Mouse (Mus musculus) embryonic facial prominence, embryonic 12.5 days (tissue): ENCODE measurements around the gene Rfc4. TPM values are rescaled to one million over a fixed set of nuclear protein-coding genes. Genes with fewer than 3 reads are reported as not detected.

ENCODE experiments used
- ATAC-seq: fragments of 200-750 bp; cut with Nextera tagmentation; 2 replicates; pipeline ENCODE4 v1.8.0; 2017; ENCODE audit not compliant: insufficient number of reproducible peaks, insufficient read depth, low FRiP score, low TSS enrichment
- H3K27ac ChIP-seq: fragments of 300-500 bp; sonication (generic); 2 replicates; pipeline ENCODE4 v1.5.1; 2016; ENCODE audit warnings: mild to moderate bottlenecking
- H3K27me3 ChIP-seq: fragments of 300-500 bp; sonication (generic); 2 replicates; pipeline ENCODE4 v1.6.1; 2016; ENCODE audit warnings: mild to moderate bottlenecking, moderate library complexity
- H3K36me3 ChIP-seq: fragments of 300-500 bp; sonication (generic); 2 replicates; pipeline ENCODE4 v1.6.1; 2016; ENCODE audit warnings: mild to moderate bottlenecking
- H3K4me1 ChIP-seq: fragments of 300-500 bp; sonication (generic); 2 replicates; pipeline ENCODE4 v1.6.1; 2016
- H3K4me2 ChIP-seq: fragments of 300-500 bp; sonication (generic); replicated peaks from 2 replicates; pipeline ENCODE4 v1.6.1; 2016; ENCODE audit warnings: mild to moderate bottlenecking, moderate library complexity
- H3K4me3 ChIP-seq: fragments of 300-500 bp; sonication (generic); 2 replicates; pipeline ENCODE4 v1.5.1; 2016; ENCODE audit warnings: mild to moderate bottlenecking
- H3K9ac ChIP-seq: fragments of 300-500 bp; sonication (generic); 2 replicates; pipeline ENCODE4 v1.6.1; 2016; ENCODE audit warnings: mild to moderate bottlenecking, moderate library complexity
- H3K9me3 ChIP-seq: fragments of 300-500 bp; sonication (generic); 2 replicates; pipeline ENCODE4 v1.6.1; 2016; ENCODE audit warnings: mild to moderate bottlenecking, moderate library complexity
- WGBS: fragments of 180-500 bp; shearing (Covaris S2); methylation state at CpG from one replicate; pipeline ENCODE4 v1.1.7; 2016; 5-methylcytosine and 5-hydroxymethylcytosine counted together
- polyA plus RNA-seq: library from polyadenylated mRNA; unstranded; fragments of >200 nt; fragmentation: Nextera tagmentation; extraction: Ambion mirVana; gene quantifications from 2 replicates; pipeline ENCODE4 v1.2.1, GENCODE M21; 2016

The Rfc4 gene
- polyA plus RNA-seq, 1 experiment from 2014 or later: 139 TPM

- 91% methylated on average over 13 of the region's 13 CpGs for WGBS
- Histone ChIP-seq H3K36me3 (no peaks in the 10 kb centered on the region), H3K27me3 (no peaks in the 10 kb centered on the region), H3K4me3 (no peak overlapping the region), H3K9ac (no peak overlapping the region), H3K27ac (no peak overlapping the region), H3K4me2 (no peak overlapping the region), H3K9me3 (no peaks in the 10 kb centered on the region), H3K4me1 (no peaks in the 10 kb centered on the region)
- ATAC-seq: no peak
These were observed 29.5 kb upstream of the Rfc4 start for GRCm38 (mm10) chr16:23157013-23157412.

GRCm38 (mm10) chr16:23154261-23154660 lies 26.7 kb upstream of the Rfc4 start:
- H3K4me3 ChIP-seq: no peak overlapping the region
- H3K36me3 ChIP-seq: no peaks in the 10 kb centered on the region
- no peaks in the 10 kb centered on the region for H3K9me3 ChIP-seq
- no peak for ATAC-seq
- 80% methylated on average over 5 of the region's 5 CpGs for WGBS
- no peaks in the 10 kb centered on the region for H3K4me1 ChIP-seq
- H3K9ac ChIP-seq: no peak overlapping the region
- H3K27me3 ChIP-seq: no peaks in the 10 kb centered on the region
- no peak overlapping the region for H3K4me2 ChIP-seq
- H3K27ac ChIP-seq: no peak overlapping the region

- Histone ChIP-seq H3K9me3 (no peaks in the 10 kb centered on the region), H3K9ac (no peak overlapping the region), H3K27ac (no peak overlapping the region), H3K4me2 (no peak overlapping the region), H3K36me3 (no peaks in the 10 kb centered on the region), H3K4me3 (no peak overlapping the region), H3K27me3 (no peaks in the 10 kb centered on the region), H3K4me1 (no peaks in the 10 kb centered on the region)
- ATAC-seq: no peak
- WGBS: 14% methylated on average over 2 of the region's 2 CpGs
These were observed 23.9 kb upstream of the Rfc4 start for GRCm38 (mm10) chr16:23151423-23151822.

- Histone ChIP-seq H3K4me1 (no peaks in the 10 kb centered on the region), H3K27ac (no peak overlapping the region), H3K27me3 (no peaks in the 10 kb centered on the region), H3K4me3 (no peak overlapping the region), H3K9ac (no peak overlapping the region), H3K36me3 (no peaks in the 10 kb centered on the region), H3K4me2 (no peak overlapping the region), H3K9me3 (no peaks in the 10 kb centered on the region)
- no peak for ATAC-seq
- 69% methylated on average over 8 of the region's 8 CpGs for WGBS
These were observed 21.9 kb upstream of the Rfc4 start for GRCm38 (mm10) chr16:23149396-23149795.

GRCm38 (mm10) chr16:23148936-23149335 lies 21.4 kb upstream of the Rfc4 start:
- Histone ChIP-seq H3K9ac (no peak overlapping the region), H3K27me3 (no peaks in the 10 kb centered on the region), H3K4me1 (no peaks in the 10 kb centered on the region), H3K36me3 (no peaks in the 10 kb centered on the region), H3K27ac (no peak overlapping the region), H3K4me3 (no peak overlapping the region), H3K4me2 (no peak overlapping the region), H3K9me3 (no peaks in the 10 kb centered on the region)
- 47% methylated on average over 2 of the region's 2 CpGs for WGBS
- ATAC-seq: no peak

- no peak within 1 kb of the TSS for H3K27ac ChIP-seq
- WGBS: 86% methylated on average over 3 of the region's 3 CpGs
- H3K4me2 ChIP-seq: no peak within 1 kb of the TSS
- no peaks in the 10 kb centered on the region for H3K36me3 ChIP-seq
- H3K9me3 ChIP-seq: no peaks in the 10 kb centered on the region
- H3K27me3 ChIP-seq: no peaks in the 10 kb centered on the region
- no peak within 1 kb of the TSS for H3K9ac ChIP-seq
- no peak within 1 kb of the TSS for H3K4me3 ChIP-seq
- ATAC-seq: no peak
- H3K4me1 ChIP-seq: no peaks in the 10 kb centered on the region
These were observed 18.7 kb upstream of the Rfc4 start, which contains the start of gene Adipoq for GRCm38 (mm10) chr16:23146280-23146679. TSS of gene Adipoq (plus strand) at chr16:23146536.

GRCm38 (mm10) chr16:23145211-23145610 lies 17.7 kb upstream of the Rfc4 start:
- WGBS: 87% methylated on average over 5 of the region's 5 CpGs

GRCm38 (mm10) chr16:23144326-23144725 lies 16.8 kb upstream of the Rfc4 start:
- Histone ChIP-seq H3K27me3 (no peaks in the 10 kb centered on the region), H3K4me1 (no peaks in the 10 kb centered on the region), H3K27ac (no peak overlapping the region), H3K36me3 (no peaks in the 10 kb centered on the region), H3K9me3 (no peaks in the 10 kb centered on the region), H3K9ac (no peak overlapping the region), H3K4me3 (no peak overlapping the region), H3K4me2 (no peak overlapping the region)
- 82% methylated on average over 7 of the region's 7 CpGs for WGBS
- no peak for ATAC-seq

More at GRCm38 (mm10) chr16:23145211-23145610, 17.7 kb upstream of the Rfc4 start:
- no peaks in the 10 kb centered on the region for H3K36me3 ChIP-seq
- H3K27ac ChIP-seq: no peak overlapping the region
- H3K9ac ChIP-seq: no peak overlapping the region
- H3K4me2 ChIP-seq: no peak overlapping the region
- H3K27me3 ChIP-seq: no peaks in the 10 kb centered on the region
- ATAC-seq: no peak
- no peak overlapping the region for H3K4me3 ChIP-seq
- H3K9me3 ChIP-seq: no peaks in the 10 kb centered on the region
- H3K4me1 ChIP-seq: no peaks in the 10 kb centered on the region

- no peak overlapping the region for H3K27ac ChIP-seq
- no peaks in the 10 kb centered on the region for H3K9me3 ChIP-seq
- WGBS: 93% methylated on average over 3 of the region's 3 CpGs
- no peak for ATAC-seq
- no peak overlapping the region for H3K9ac ChIP-seq
- H3K36me3 ChIP-seq: no peaks in the 10 kb centered on the region
- no peak overlapping the region for H3K4me2 ChIP-seq
- H3K4me3 ChIP-seq: no peak overlapping the region
- H3K27me3 ChIP-seq: no peaks in the 10 kb centered on the region
- H3K4me1 ChIP-seq: no peaks in the 10 kb centered on the region
These were observed 13.4 kb upstream of the Rfc4 start for GRCm38 (mm10) chr16:23140911-23141310.

- no peaks in the 10 kb centered on the region for H3K27me3 ChIP-seq
- H3K4me2 ChIP-seq: no peak overlapping the region
- no peak overlapping the region for H3K4me3 ChIP-seq
- no peak overlapping the region for H3K9ac ChIP-seq
- H3K36me3 ChIP-seq: no peaks in the 10 kb centered on the region
- H3K27ac ChIP-seq: no peak overlapping the region
- H3K4me1 ChIP-seq: no peaks in the 10 kb centered on the region
- WGBS: 55% methylated on average over 4 of the region's 4 CpGs
- H3K9me3 ChIP-seq: no peaks in the 10 kb centered on the region
- ATAC-seq: no peak
These were observed 9.0 kb upstream of the Rfc4 start for GRCm38 (mm10) chr16:23136406-23136970.

- Histone ChIP-seq H3K4me3 (no peak overlapping the region), H3K36me3 (no peaks in the 10 kb centered on the region), H3K27me3 (no peaks in the 10 kb centered on the region), H3K9me3 (no peaks in the 10 kb centered on the region), H3K4me2 (no peak overlapping the region), H3K27ac (no peak overlapping the region), H3K4me1 (no peaks in the 10 kb centered on the region), H3K9ac (no peak overlapping the region)
- 24% methylated on average over 11 of the region's 11 CpGs for WGBS
- ATAC-seq: no peak
These were observed 8.0 kb upstream of the Rfc4 start for GRCm38 (mm10) chr16:23135421-23136149.

- Histone ChIP-seq H3K36me3 (no peaks in the 10 kb centered on the region), H3K4me1 (peaks cover 6% of the 10 kb centered on the region), H3K27me3 (no peaks in the 10 kb centered on the region), H3K4me3 (no peak overlapping the region), H3K9ac (no peak overlapping the region), H3K4me2 (no peak overlapping the region), H3K9me3 (no peaks in the 10 kb centered on the region), H3K27ac (no peak overlapping the region)
- no peak for ATAC-seq
- WGBS: 93% methylated on average over 1 of the region's 1 CpGs
These were observed 4.8 kb upstream of the Rfc4 start for GRCm38 (mm10) chr16:23132336-23132735.
